Mouse (Mus musculus) heart, postnatal 10 days (tissue): Measurements from ENCODE around the gene Tapt1. TPM values are rescaled to one million over a fixed set of nuclear protein-coding genes. Genes with fewer than 3 reads are reported as not detected.

Source experiments
- DNase-seq, 2 experiments: peaks; one replicate each; pipeline ENCODE4 v3.0.0; 2021
- intact Hi-C: fragments of 180-260 bp; cut with DNase I; formaldehyde crosslinking; loops from one replicate; pipeline ENCODE4 v1.15.1; 2025
- total RNA-seq, 2 experiments: library from RNA; stranded (reverse); gene quantifications; 2 replicates each; pipeline ENCODE4 v1.2.3; 2021

Gene Tapt1
- total RNA-seq, 2 experiments from 2014 or later, result 26.7 to 27.5 TPM

GRCm38 (mm10) chr5:44238201-44238600 is 11.8 kb upstream of the Tapt1 start:
- intact Hi-C loops, result no loop called here
- DNase-seq, result no peak

GRCm38 (mm10) chr5:44234606-44235005 is 8.2 kb upstream of the Tapt1 start:
- no peak for DNase-seq
- intact Hi-C loops, result no loop called here

- DNase-seq, result no peak
- intact Hi-C loops, result no loop called here
Observed at GRCm38 (mm10) chr5:44233933-44234332, 7.5 kb upstream of the Tapt1 start.

- no peak for DNase-seq
- intact Hi-C loops, result loop anchor here (10.0 kb wide), 2 partner anchors 554 to 1446 kb away; no protein-coding TSS in a partner anchor
Observed at GRCm38 (mm10) chr5:44228756-44229155, 2.3 kb upstream of the Tapt1 start.

- no peak for DNase-seq
- intact Hi-C loops, result loop anchor here (10.0 kb wide), 2 partner anchors 554 to 1446 kb away; no protein-coding TSS in a partner anchor
Observed at GRCm38 (mm10) chr5:44228323-44228722, 1.9 kb upstream of the Tapt1 start.

GRCm38 (mm10) chr5:44227462-44227840 is 1.0 kb upstream of the Tapt1 start:
- DNase-seq, result no peak
- intact Hi-C loops, result loop anchor here (10.0 kb wide), 2 partner anchors 553 to 1447 kb away; no protein-coding TSS in a partner anchor

- intact Hi-C loops, result loop anchor here (10.0 kb wide), 2 partner anchors 551 to 1449 kb away; no protein-coding TSS in a partner anchor
- peak in 1 of 2 experiments; percentile 49 for DNase-seq
Observed at GRCm38 (mm10) chr5:44225911-44226520, 410 bp downstream of the Tapt1 start.

GRCm38 (mm10) chr5:44224916-44225600 is 1.4 kb downstream of the Tapt1 start:
- DNase-seq, result no peak
- intact Hi-C loops, result loop anchor here (10.0 kb wide), 2 partner anchors 550 to 1450 kb away; no protein-coding TSS in a partner anchor

GRCm38 (mm10) chr5:44224251-44224650 is 2.2 kb downstream of the Tapt1 start:
- DNase-seq, result peak; percentile 47 to 49
- intact Hi-C loops, result loop anchor here (10.0 kb wide), 2 partner anchors 549 to 1451 kb away; no protein-coding TSS in a partner anchor

GRCm38 (mm10) chr5:44223341-44223881 is 3.0 kb downstream of the Tapt1 start:
- DNase-seq, result no peak
- intact Hi-C loops, result loop anchor here (2.0 to 10.0 kb wide), 3 partner anchors 45 to 1451 kb away; no protein-coding TSS in a partner anchor

- no peak for DNase-seq
- intact Hi-C loops, result loop anchor here (10.0 kb wide), 2 partner anchors 546 to 1454 kb away; no protein-coding TSS in a partner anchor
Observed at GRCm38 (mm10) chr5:44220430-44220829, 6.0 kb downstream of the Tapt1 start.

- intact Hi-C loops, result loop anchor here (10.0 kb wide), 2 partner anchors 545 to 1455 kb away; no protein-coding TSS in a partner anchor
- DNase-seq, result no peak
Observed at GRCm38 (mm10) chr5:44219871-44220270, 6.6 kb downstream of the Tapt1 start.

- intact Hi-C loops, result no loop called here
- DNase-seq, result no peak
Observed at GRCm38 (mm10) chr5:44218483-44218882, 7.9 kb downstream of the Tapt1 start.

GRCm38 (mm10) chr5:44217685-44218041 is 8.8 kb downstream of the Tapt1 start:
- DNase-seq, result no peak
- intact Hi-C loops, result no loop called here

GRCm38 (mm10) chr5:44217041-44217684 is 9.3 kb downstream of the Tapt1 start:
- DNase-seq, result no peak
- intact Hi-C loops, result no loop called here

- DNase-seq, result no peak
- intact Hi-C loops, result no loop called here
Observed at GRCm38 (mm10) chr5:44215118-44215517, 11.3 kb downstream of the Tapt1 start.

GRCm38 (mm10) chr5:44214025-44214424 is 12.4 kb downstream of the Tapt1 start:
- intact Hi-C loops, result no loop called here
- DNase-seq, result no peak

GRCm38 (mm10) chr5:44213391-44213790 is 13.0 kb downstream of the Tapt1 start:
- intact Hi-C loops, result no loop called here
- DNase-seq, result no peak

GRCm38 (mm10) chr5:44211818-44212465 is 14.5 kb downstream of the Tapt1 start:
- DNase-seq, result no peak
- intact Hi-C loops, result no loop called here

- DNase-seq, result no peak
- intact Hi-C loops, result no loop called here
Observed at GRCm38 (mm10) chr5:44207286-44207685, 19.1 kb downstream of the Tapt1 start.
